ENCODE assay signal across 13 mouse cellular contexts in the genomic region with DNA sequence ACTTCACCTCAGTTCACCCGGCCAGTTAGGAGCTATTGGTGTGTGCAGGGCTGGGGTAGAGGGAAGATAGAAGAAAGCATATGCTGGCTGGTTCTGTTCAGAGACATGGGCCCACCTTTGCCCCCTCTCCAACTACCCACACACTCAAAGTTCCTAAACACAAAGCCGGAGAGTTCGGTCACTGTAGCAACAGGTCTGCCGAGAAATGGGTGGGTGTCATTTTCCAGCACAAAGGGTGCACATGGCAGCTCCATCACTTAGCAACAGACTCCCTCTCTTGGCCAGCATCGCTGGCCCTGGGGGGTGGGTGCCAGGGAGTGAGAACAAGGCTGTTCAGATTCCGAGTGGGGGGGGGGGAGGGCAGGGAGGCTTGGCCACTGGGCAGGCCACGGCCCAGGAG. TPM values are rescaled to one million over a fixed set of nuclear protein-coding genes. Genes with fewer than 3 reads are reported as not detected.
A peak's percentile ranks its signal among the peaks of the same experiment; 100 is the strongest.
DNase-seq lines count a peak whose midpoint lies in the region; ATAC-seq and TF ChIP-seq lines count a peak whose summit lies in the region.
"Had no signal": no experiment of that assay in that cellular context is flagged by ENCODE, and none has a peak within 500 bp of the region (broad histone marks: within the 10 kb centered on the region; RNA-seq: fewer than 3 reads in every experiment).

No protein-coding gene starts in this region.

- no peaks in the 10 kb centered on the region; the same call in 1 of the 2 replicates for H3K36me3 ChIP-seq in forebrain, embryonic 11.5 days (ENCODE audit: control insufficient read depth, insufficient read depth, low read length)
- peaks cover 22% of the 10 kb centered on the region for H3K36me3 ChIP-seq in midbrain, embryonic 13.5 days
- H3K36me3 ChIP-seq in liver, embryonic 11.5 days (ENCODE audit: control insufficient read depth, insufficient read depth, low read length): peaks cover 2% of the 10 kb centered on the region; the same call in 1 of the 2 replicates

- no peak overlapping the region for H3K9ac ChIP-seq in forebrain, embryonic 11.5 days (ENCODE audit: low read length)
- H3K9ac ChIP-seq in midbrain, embryonic 13.5 days (replicated peaks): no peak overlapping the region
- no peak overlapping the region for H3K9ac ChIP-seq in liver, embryonic 11.5 days (ENCODE audit: low read depth, low read length)
- H3K9ac ChIP-seq: limb, embryonic 15.5 days had no signal

- H3K9me3 ChIP-seq in forebrain, embryonic 11.5 days (ENCODE audit: control insufficient read depth, low read length): no peaks in the 10 kb centered on the region
- no peaks in the 10 kb centered on the region for H3K9me3 ChIP-seq in midbrain, embryonic 13.5 days
- no peaks in the 10 kb centered on the region for H3K9me3 ChIP-seq in liver, embryonic 11.5 days (ENCODE audit: control insufficient read depth, low read length)
- H3K9me3 ChIP-seq: limb, embryonic 15.5 days had no signal

- H3K27ac ChIP-seq in forebrain, embryonic 11.5 days (ENCODE audit: low read depth, low read length): no peak overlapping the region
- peak overlapping the region; percentile 93 for H3K27ac ChIP-seq in layer of hippocampus, adult 2 months
- H3K27ac ChIP-seq in midbrain, embryonic 13.5 days: peak overlapping the region; percentile 59
- no peak overlapping the region for H3K27ac ChIP-seq in liver, embryonic 11.5 days (ENCODE audit: low read depth, low read length)
- H3K27ac ChIP-seq: heart, adult 2 months; limb, embryonic 15.5 days had no signal

- WGBS in forebrain, embryonic 11.5 days: 63% methylated on average over 7 of the region's 7 CpGs
- WGBS in midbrain, embryonic 13.5 days: 41% methylated on average over 7 of the region's 7 CpGs
- 74% methylated on average over 7 of the region's 7 CpGs for WGBS in liver, embryonic 11.5 days

- DNase-seq in brain, embryonic 14.5 days (ENCODE audit: low read depth): peak; percentile 89
- DNase-seq in forebrain, embryonic 11.5 days (ENCODE audit: low spot score): no peak
- peak; percentile 66 to 79 for DNase-seq in layer of hippocampus, adult 2 months (ENCODE audit: low spot score in 2 of 2)
- no peak for DNase-seq in natural killer cell, adult 2 months (ENCODE audit: low spot score in 2 of 2)
- DNase-seq in liver, embryonic 11.5 days (ENCODE audit: low spot score): no peak
- DNase-seq in spleen, postnatal 4 days (ENCODE audit: low spot score in 2 of 2): no peak
- DNase-seq: heart, adult 2 months; kidney, adult 18-20 months; thymus, postnatal 36 days had no signal

- no peaks in the 10 kb centered on the region for H3K27me3 ChIP-seq in forebrain, embryonic 11.5 days (ENCODE audit: control insufficient read depth, insufficient read depth, low read length)
- H3K27me3 ChIP-seq in midbrain, embryonic 13.5 days: no peaks in the 10 kb centered on the region
- H3K27me3 ChIP-seq in liver, embryonic 11.5 days (replicated peaks; ENCODE audit: control insufficient read depth, insufficient read depth, low read length): no peaks in the 10 kb centered on the region
- H3K27me3 ChIP-seq: limb, embryonic 15.5 days had no signal

- H3K4me3 ChIP-seq in forebrain, embryonic 11.5 days (ENCODE audit: low read depth, low read length): no peak overlapping the region
- peak overlapping the region; percentile 24; the same call in 1 of the 2 replicates for H3K4me3 ChIP-seq in layer of hippocampus, adult 2 months
- no peak overlapping the region for H3K4me3 ChIP-seq in midbrain, embryonic 13.5 days (replicated peaks)
- no peak overlapping the region for H3K4me3 ChIP-seq in liver, embryonic 11.5 days (ENCODE audit: low read depth, low read length)
- H3K4me3 ChIP-seq: heart, adult 2 months; limb, embryonic 15.5 days had no signal

- peaks cover 5% of the 10 kb centered on the region for H3K4me1 ChIP-seq in forebrain, embryonic 11.5 days (replicated peaks; ENCODE audit: control insufficient read depth, insufficient read depth, low read length)
- peaks cover 37% of the 10 kb centered on the region for H3K4me1 ChIP-seq in midbrain, embryonic 13.5 days (replicated peaks)
- peaks cover 5% of the 10 kb centered on the region for H3K4me1 ChIP-seq in liver, embryonic 11.5 days (replicated peaks; ENCODE audit: control insufficient read depth, insufficient read depth, low read length)

- no peak for TF ChIP-seq CTCF in brain, embryonic 14.5 days (IDR thresholded peaks at IDR 0.05; ENCODE audit: borderline replicate concordance, extremely low read depth, insufficient read depth, insufficient read length)
- TF ChIP-seq CTCF in layer of hippocampus, adult 2 months (conservative IDR thresholded peaks at IDR 0.05): no peak

- no peak for TF ChIP-seq POLR2A in brain, embryonic 14.5 days (IDR thresholded peaks at IDR 0.05; ENCODE audit: borderline replicate concordance, extremely low read depth, insufficient read depth, insufficient read length, poor library complexity, severe bottlenecking)

- 0 out of 2 replicates have a peak, but pooled peaks have one; percentile 10 for ATAC-seq in forebrain, embryonic 11.5 days (replicated peaks; ENCODE audit: low FRiP score)
- peak; percentile 52 for ATAC-seq in midbrain, embryonic 13.5 days
- ATAC-seq in liver, embryonic 11.5 days (replicated peaks; ENCODE audit: low FRiP score): no peak

- H3K4me2 ChIP-seq in forebrain, embryonic 11.5 days (ENCODE audit: low read depth, low read length, severe bottlenecking): no peak overlapping the region
- H3K4me2 ChIP-seq in midbrain, embryonic 13.5 days (replicated peaks): 0 out of 2 replicates have a peak overlapping the region, but pooled peaks have one; percentile 12
- H3K4me2 ChIP-seq in liver, embryonic 11.5 days: no peak overlapping the region
- H3K4me2 ChIP-seq: limb, embryonic 15.5 days had no signal

RNA-seq across cellular contexts. Expression of a gene that starts 8.4 kb away (rescaled TPM):
- 0.35 and 0.46 TPM in 2 replicates for polyA plus RNA-seq in brain, embryonic 14.5 days (2012; rRNA removed)
- not detected in 2 replicates for polyA plus RNA-seq in forebrain, embryonic 11.5 days (2014; fragmentation: Nextera tagmentation; extraction: Ambion mirVana)
- total RNA-seq in layer of hippocampus, adult 2 months (2021): 100 to 1,000 TPM; 193 to 194 TPM
- 0.13 and 0.17 TPM in 2 replicates for polyA plus RNA-seq in midbrain, embryonic 13.5 days (2015; fragmentation: Nextera tagmentation; extraction: Ambion mirVana)
- not detected in 2 replicates for polyA plus RNA-seq in liver, embryonic 11.5 days (2014; fragmentation: Nextera tagmentation; extraction: Ambion mirVana)
- total RNA-seq: ES-E14; megakaryocyte, adult 5-6 weeks had no signal
- polyA plus RNA-seq: limb, embryonic 15.5 days had no signal

RNA-seq across cellular contexts. Expression of a gene that starts 12.4 kb away (rescaled TPM):
- 333 and 385 TPM in 2 replicates for polyA plus RNA-seq in brain, embryonic 14.5 days (2012; rRNA removed)
- polyA plus RNA-seq in forebrain, embryonic 11.5 days (2014; fragmentation: Nextera tagmentation; extraction: Ambion mirVana): 67.9 and 73.5 TPM in 2 replicates
- total RNA-seq in layer of hippocampus, adult 2 months (2021): 100 to 1,000 TPM; 247 to 258 TPM
- 234 and 247 TPM in 2 replicates for polyA plus RNA-seq in midbrain, embryonic 13.5 days (2015; fragmentation: Nextera tagmentation; extraction: Ambion mirVana)
- polyA plus RNA-seq in liver, embryonic 11.5 days (2014; fragmentation: Nextera tagmentation; extraction: Ambion mirVana): 25.0 and 28.7 TPM in 2 replicates

RNA-seq across cellular contexts. Expression of a gene that starts 26.6 kb away (rescaled TPM):
- polyA plus RNA-seq in brain, embryonic 14.5 days (2012; rRNA removed): 0.45 and 0.46 TPM in 2 replicates
- polyA plus RNA-seq in forebrain, embryonic 11.5 days (2014; fragmentation: Nextera tagmentation; extraction: Ambion mirVana): 1.8 TPM in 2 replicates
- total RNA-seq in layer of hippocampus, adult 2 months (2021): not detected
- polyA plus RNA-seq in midbrain, embryonic 13.5 days (2015; fragmentation: Nextera tagmentation; extraction: Ambion mirVana): 0.46 and 0.51 TPM in 2 replicates
- 42.1 and 43.0 TPM in 2 replicates for polyA plus RNA-seq in liver, embryonic 11.5 days (2014; fragmentation: Nextera tagmentation; extraction: Ambion mirVana)

RNA-seq across cellular contexts. Expression of a gene that starts 54.0 kb away (rescaled TPM):
- polyA plus RNA-seq in brain, embryonic 14.5 days (2012; rRNA removed): 0.38 and 0.63 TPM in 2 replicates
- 0.17 and 0.32 TPM in 2 replicates for polyA plus RNA-seq in forebrain, embryonic 11.5 days (2014; fragmentation: Nextera tagmentation; extraction: Ambion mirVana)
- total RNA-seq in layer of hippocampus, adult 2 months (2021): 1 to 10 TPM; 2.4 TPM
- polyA plus RNA-seq in midbrain, embryonic 13.5 days (2015; fragmentation: Nextera tagmentation; extraction: Ambion mirVana): 0.35 and 0.44 TPM in 2 replicates
- 0.48 and 0.70 TPM in 2 replicates for polyA plus RNA-seq in liver, embryonic 11.5 days (2014; fragmentation: Nextera tagmentation; extraction: Ambion mirVana)
- total RNA-seq: megakaryocyte, adult 5-6 weeks had no signal

Comparison
In these comparisons a context has a peak if more than half of its experiments do, and no peak if none do; other contexts are left out.
1. DNase-seq: peak in brain, embryonic 14.5 days (single experiment) and layer of hippocampus, adult 2 months (2 of 2); none in forebrain, embryonic 11.5 days (single experiment), natural killer cell, adult 2 months (0 of 2), liver, embryonic 11.5 days (single experiment) and spleen, postnatal 4 days (0 of 2).
2. H3K27ac ChIP-seq: peak in layer of hippocampus, adult 2 months (single experiment) and midbrain, embryonic 13.5 days (single experiment); none in forebrain, embryonic 11.5 days (single experiment) and liver, embryonic 11.5 days (single experiment).
3. RNA of a gene that starts 26.6 kb away (polyA plus RNA-seq): 42.1 to 43.0 TPM in liver, embryonic 11.5 days; 1.8 TPM in forebrain, embryonic 11.5 days, 0.46 to 0.51 TPM in midbrain, embryonic 13.5 days and 0.45 to 0.46 TPM in brain, embryonic 14.5 days; every median in the first group is over 10 times any median in the second.